Mouse (Mus musculus): ENCODE measurements around the gene Slc26a6.

DNA sequence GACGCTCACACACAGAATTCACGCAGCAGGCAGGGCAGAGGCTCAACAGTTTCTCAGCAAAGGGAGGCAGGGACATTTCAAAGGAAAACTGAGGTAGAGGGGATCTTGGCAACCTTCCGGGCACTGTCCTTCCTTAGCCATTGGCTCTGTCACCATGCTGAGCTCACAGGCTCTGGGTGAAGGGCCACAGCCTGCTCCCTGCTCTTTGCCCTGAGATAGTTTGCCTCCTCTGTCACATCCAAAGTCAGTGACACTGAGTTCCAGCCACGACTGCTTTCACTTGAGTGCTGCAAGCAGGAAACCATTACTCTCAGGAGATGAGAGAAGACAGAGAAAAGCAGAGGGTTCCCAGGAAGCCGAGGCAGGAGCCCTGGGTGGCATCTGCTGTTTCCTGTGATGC lies 33.0 kb upstream of the Slc26a6 start:
- no peak for TF ChIP-seq CTCF (IDR thresholded peaks at IDR 0.05; ENCODE audit: insufficient read depth, low read length)
- no peak for TF ChIP-seq POLR2A (IDR thresholded peaks at IDR 0.05; ENCODE audit: borderline replicate concordance, extremely low read depth, low read depth, low read length)
